Mouse (Mus musculus) liver, embryonic 14.5 days (tissue): Measurements from ENCODE around the gene Pi4kb. TPM values are rescaled to one million over a fixed set of nuclear protein-coding genes. Genes with fewer than 3 reads are reported as not detected.
A peak's percentile ranks its signal among the peaks of the same experiment; 100 is the strongest.
"Not testable (repeated sequence)": the region's sequence is repeated elsewhere in the genome, so short reads cannot be mapped to it uniquely, and the experiment has no call there.

Source experiments
- ATAC-seq: fragments of 200-750 bp; cut with Nextera tagmentation; 2 replicates; pipeline ENCODE4 v1.8.0; 2017; ENCODE audit warnings: moderate number of reproducible peaks, mild to moderate bottlenecking, moderate library complexity; ENCODE audit not compliant: insufficient read depth
- DNase-seq, 3 experiments: peaks; one replicate each; pipeline ENCODE4 v3.0.0-alpha.2; 2012 to 2013; ENCODE audit warnings: low read depth in 3 of 3, low spot score in 3 of 3
- H3K27ac ChIP-seq: fragments of 300-500 bp; sonication (generic); 2 replicates; pipeline ENCODE4 v1.5.1; 2014; ENCODE audit warnings: moderate library complexity, mild to moderate bottlenecking, control low read depth, inconsistent platforms
- H3K27me3 ChIP-seq: fragments of 300-500 bp; sonication (generic); 2 replicates; pipeline ENCODE4 v1.6.1; 2014; ENCODE audit warnings: mild to moderate bottlenecking, low read length, moderate library complexity; ENCODE audit not compliant: control insufficient read depth, insufficient read depth
- H3K36me3 ChIP-seq: fragments of 300-500 bp; sonication (generic); replicated peaks from 2 replicates; pipeline ENCODE4 v1.6.1; 2014; ENCODE audit warnings: low read depth; ENCODE audit not compliant: control insufficient read depth, insufficient read depth
- H3K4me1 ChIP-seq, 2 experiments: fragments of 200-500 bp in 1 of 2; fragments of 300-500 bp in 1 of 2; sonication (generic) in 1 of 2; replicated peaks; 2 replicates each; pipeline ENCODE4 v1.6.1; 2012 to 2014; ENCODE audit warnings: antibody characterized with exemption in 1 of 2, inconsistent platforms in 1 of 2, low read length in 1 of 2; ENCODE audit not compliant: control insufficient read depth in 2 of 2, insufficient read depth in 2 of 2
- H3K4me2 ChIP-seq: fragments of 300-500 bp; sonication (generic); 2 replicates; pipeline ENCODE4 v1.6.1; 2014; ENCODE audit warnings: low read depth, mild to moderate bottlenecking, control low read depth, moderate library complexity
- H3K4me3 ChIP-seq, 2 experiments: fragments of 200-500 bp in 1 of 2; fragments of 300-500 bp in 1 of 2; sonication (generic) in 1 of 2; 2 replicates each; pipeline ENCODE4 v1.5.1; 2012 to 2014; ENCODE audit warnings: low read depth in 2 of 2, low read length in 2 of 2, mild to moderate bottlenecking in 2 of 2, control low read depth in 1 of 2, inconsistent platforms in 1 of 2, moderate library complexity in 1 of 2; ENCODE audit not compliant: insufficient read depth in 1 of 2
- H3K9ac ChIP-seq: fragments of 300-500 bp; sonication (generic); replicated peaks from 2 replicates; pipeline ENCODE4 v1.6.1; 2014; ENCODE audit warnings: mild to moderate bottlenecking, control low read depth, moderate library complexity
- H3K9me3 ChIP-seq: fragments of 300-500 bp; sonication (generic); 2 replicates; pipeline ENCODE4 v1.6.1; 2016; ENCODE audit warnings: low read length, mixed read lengths; ENCODE audit not compliant: control insufficient read depth
- CTCF ChIP-seq: IDR thresholded peaks from 2 replicates; pipeline ENCODE4 v1.5.1; 2016; ENCODE audit warnings: antibody characterized with exemption, low read depth, control low read depth
- EP300 ChIP-seq: IDR thresholded peaks from 2 replicates; pipeline ENCODE4 v1.6.1; 2016; ENCODE audit warnings: antibody characterized with exemption, low read depth
- WGBS: fragments of 180-500 bp; shearing (Covaris S2); extraction: QIAGEN DNeasy Blood & Tissue Kit; methylation state at CpG from one replicate; pipeline ENCODE4 v1.1.7; 2014; ENCODE audit not compliant: insufficient replicate concordance; 5-methylcytosine and 5-hydroxymethylcytosine counted together
- polyA plus RNA-seq, 2 experiments: library from polyadenylated mRNA; depleted of rRNA in 1 of 2; stranded (reverse) in 1 of 2; unstranded in 1 of 2; fragments of >200 nt; fragmentation: Nextera tagmentation in 1 of 2; extraction: Ambion mirVana in 1 of 2; gene quantifications; 2 replicates each; pipeline versions ENCODE4 v1.2.1 to v1.2.3; 2012 to 2014

Gene Pi4kb
- polyA plus RNA-seq, 2 experiments = 10.0 to 14.0 TPM

DNA sequence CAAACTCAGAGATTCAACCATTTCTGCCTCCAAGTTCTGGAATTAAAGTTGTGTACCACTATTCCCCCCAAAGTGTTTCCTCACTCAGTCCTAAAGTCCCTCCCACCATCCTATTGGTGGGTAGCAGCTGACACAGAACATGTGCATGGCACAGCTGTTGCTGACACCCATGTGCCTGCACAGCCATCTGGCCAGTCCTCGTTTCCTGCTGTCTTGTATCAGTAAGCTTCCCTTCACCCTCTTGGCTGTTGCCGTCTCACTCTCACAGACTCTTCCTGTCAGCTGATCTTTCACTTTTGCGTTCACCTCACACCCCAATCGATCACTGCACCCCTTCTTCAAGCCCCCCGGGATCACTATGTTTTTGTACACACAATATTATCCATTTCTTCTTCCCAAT, 53.2 kb downstream of the Pi4kb start:
- H3K4me2 ChIP-seq = no peak overlapping the region
- no peaks in the 10 kb centered on the region for H3K9me3 ChIP-seq
- peaks cover 14 to 32% of the 10 kb centered on the region in 2 experiments for H3K4me1 ChIP-seq
- TF ChIP-seq EP300 = no peak
- H3K27ac ChIP-seq = no peak overlapping the region
- DNase-seq (no peak), ATAC-seq (0 out of 2 replicates have a peak, but pooled peaks have one; percentile 25)
- WGBS = 21% methylated on average over 5 of the region's 5 CpGs
- no peak overlapping the region for H3K4me3 ChIP-seq
- no peak overlapping the region for H3K9ac ChIP-seq
- no peaks in the 10 kb centered on the region for H3K27me3 ChIP-seq
- H3K36me3 ChIP-seq = peaks cover 27% of the 10 kb centered on the region

GRCm38 (mm10) chr3:95028603-95029002, 54.1 kb downstream of the Pi4kb start:
- ATAC-seq (no peak), DNase-seq (no peak)
- H3K27me3 ChIP-seq = no peaks in the 10 kb centered on the region
- H3K4me2 ChIP-seq = no peak overlapping the region
- H3K27ac ChIP-seq = no peak overlapping the region
- no peaks in the 10 kb centered on the region for H3K9me3 ChIP-seq
- H3K36me3 ChIP-seq = peaks cover 36% of the 10 kb centered on the region
- H3K4me3 ChIP-seq = no peak overlapping the region
- TF ChIP-seq CTCF (no peak), EP300 (no peak)
- WGBS = 70% methylated on average over 3 of the region's 3 CpGs
- H3K4me1 ChIP-seq = peaks cover 14 to 32% of the 10 kb centered on the region in 2 experiments
- H3K9ac ChIP-seq = no peak overlapping the region

- H3K9me3 ChIP-seq, H3K27me3 ChIP-seq, H3K4me3 ChIP-seq, H3K27ac ChIP-seq, H3K9ac ChIP-seq, ATAC-seq, DNase-seq, H3K4me2 ChIP-seq: not testable (repeated sequence)
- 55% methylated on average over 3 of the region's 3 CpGs for WGBS
- Histone ChIP-seq H3K36me3 (peaks cover 44% of the 10 kb centered on the region), H3K4me1 (peaks cover 14 to 29% of the 10 kb centered on the region in 2 experiments)
These were observed 54.8 kb downstream of the Pi4kb start for GRCm38 (mm10) chr3:95029291-95029827.

DNA sequence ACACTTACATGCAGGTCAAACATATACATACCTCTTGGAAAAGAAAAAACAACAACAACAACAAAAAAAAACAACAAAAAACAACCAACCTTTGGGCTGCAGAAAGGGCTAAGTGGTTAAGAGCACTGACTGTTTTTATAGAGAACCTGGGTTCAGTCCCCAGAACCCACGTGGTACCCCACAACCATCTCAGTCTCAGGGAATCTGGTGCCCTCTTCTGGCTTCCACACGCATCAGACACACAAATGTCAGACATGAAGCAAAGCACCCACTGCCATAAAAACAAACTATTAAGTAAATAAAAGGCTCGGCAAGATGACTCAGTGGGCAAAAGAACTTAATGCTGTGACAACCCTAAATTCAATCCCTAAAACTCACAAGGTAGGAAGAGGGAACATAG, 55.4 kb downstream of the Pi4kb start:
- peaks cover 8 to 23% of the 10 kb centered on the region in 2 experiments for H3K4me1 ChIP-seq
- ATAC-seq (no peak), DNase-seq (no peak)
- no peak overlapping the region for H3K9ac ChIP-seq
- H3K27me3 ChIP-seq = no peaks in the 10 kb centered on the region
- H3K4me3 ChIP-seq = no peak overlapping the region
- TF ChIP-seq CTCF = 0 out of 2 replicates have a peak, but pooled peaks have one; percentile 9
- TF ChIP-seq EP300 = no peak
- peaks cover 50% of the 10 kb centered on the region for H3K36me3 ChIP-seq
- H3K9me3 ChIP-seq = no peaks in the 10 kb centered on the region
- H3K27ac ChIP-seq = no peak overlapping the region
- no peak overlapping the region for H3K4me2 ChIP-seq
- 71% methylated on average over 3 of the region's 3 CpGs for WGBS

GRCm38 (mm10) chr3:95041625-95042024, 67.1 kb downstream of the Pi4kb start:
- Histone ChIP-seq H3K4me3 (peak overlapping the region; percentile 79 to 82), H3K9me3 (no peaks in the 10 kb centered on the region), H3K27ac (peak overlapping the region; percentile 30), H3K27me3 (no peaks in the 10 kb centered on the region), H3K4me2 (peak overlapping the region; percentile 81), H3K36me3 (peaks cover 18% of the 10 kb centered on the region), H3K4me1 (peaks cover 17 to 20% of the 10 kb centered on the region in 2 experiments), H3K9ac (peak overlapping the region; percentile 81)
- 14% methylated on average over 3 of the region's 3 CpGs for WGBS
- no peak for TF ChIP-seq CTCF
- no peak for TF ChIP-seq EP300
- DNase-seq (no peak), ATAC-seq (no peak)
